Mouse (Mus musculus) layer of hippocampus, adult 2 months (tissue): ENCODE data around the gene Gldn. TPM values are rescaled to one million over a fixed set of nuclear protein-coding genes. Genes with fewer than 3 reads are reported as not detected.

ENCODE experiments used
- DNase-seq, 2 experiments: peaks; one replicate each; pipeline ENCODE4 v3.0.0; 2022; ENCODE audit warnings: low spot score in 2 of 2
- H3K27ac ChIP-seq: fragments of 200-600 bp; 2 replicates; pipeline ENCODE4 v1.8.1; 2022
- H3K4me3 ChIP-seq: fragments of 200-600 bp; 2 replicates; pipeline ENCODE4 v1.8.1; 2022; ENCODE audit warnings: mild to moderate bottlenecking
- CTCF ChIP-seq: fragments of 200-600 bp; conservative IDR thresholded peaks from 2 replicates; pipeline ENCODE4 v1.8.1; 2022; ENCODE audit warnings: antibody characterized with exemption, mild to moderate bottlenecking, moderate library complexity
- total RNA-seq, 2 experiments: library from RNA; stranded (reverse); gene quantifications; 2 replicates each; pipeline ENCODE4 v1.2.3; 2021

Gldn gene
- total RNA-seq, 2 experiments from 2014 or later, result 1.1 to 1.6 TPM

DNA sequence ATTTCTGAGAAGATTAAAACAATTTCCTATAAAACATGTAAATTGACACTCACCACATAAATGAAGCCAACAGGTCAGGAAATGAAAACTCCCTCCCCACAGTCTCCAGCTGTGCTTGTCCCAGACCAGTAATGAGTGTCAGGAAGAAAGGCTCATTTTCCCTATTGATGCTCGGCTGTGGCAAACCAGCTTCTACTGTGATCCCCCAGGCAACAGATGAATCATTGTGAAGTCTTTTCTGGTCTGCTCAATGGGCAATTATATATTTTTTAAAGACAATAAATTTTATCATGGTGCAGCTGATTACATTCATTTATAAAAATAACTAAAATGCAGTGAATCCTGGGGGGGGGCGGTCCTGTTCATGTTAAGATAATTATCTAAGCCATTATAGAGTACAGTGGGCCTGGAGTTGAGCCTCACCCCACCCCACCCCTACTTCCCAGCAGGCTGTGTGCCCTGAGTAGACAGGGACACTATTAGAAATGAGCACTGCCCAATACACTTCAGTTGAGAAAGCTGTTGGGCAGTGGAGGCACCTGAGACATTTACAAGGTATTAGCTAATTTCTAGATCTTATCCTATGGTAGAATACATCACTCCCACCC, 22.6 kb downstream of the Gldn start:
- Histone ChIP-seq H3K27ac (no peak overlapping the region), H3K4me3 (no peak overlapping the region)
- no peak for TF ChIP-seq CTCF
- DNase-seq, result no peak

DNA sequence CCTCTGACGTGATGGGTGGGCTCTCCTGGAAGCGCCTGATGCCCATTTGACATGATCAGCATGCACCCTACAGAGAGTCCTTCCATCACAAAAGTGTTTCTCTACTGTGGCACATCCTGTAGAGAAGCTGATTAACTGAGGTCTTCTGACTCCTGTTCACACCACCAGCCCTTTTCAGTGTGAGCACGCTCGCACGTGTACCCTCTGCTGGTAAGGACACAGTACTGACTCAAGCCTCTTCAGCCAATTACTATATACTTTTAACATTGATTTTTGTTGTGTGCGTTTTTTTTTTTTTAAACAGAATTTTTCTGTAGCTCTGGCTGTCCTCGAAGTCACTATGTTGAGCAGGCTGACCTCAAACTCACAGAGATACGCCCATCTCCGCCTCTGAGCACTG, 30.1 kb downstream of the Gldn start:
- Histone ChIP-seq H3K4me3 (no peak overlapping the region), H3K27ac (no peak overlapping the region)
- DNase-seq, result no peak
- peak; percentile 65 for TF ChIP-seq CTCF

DNA sequence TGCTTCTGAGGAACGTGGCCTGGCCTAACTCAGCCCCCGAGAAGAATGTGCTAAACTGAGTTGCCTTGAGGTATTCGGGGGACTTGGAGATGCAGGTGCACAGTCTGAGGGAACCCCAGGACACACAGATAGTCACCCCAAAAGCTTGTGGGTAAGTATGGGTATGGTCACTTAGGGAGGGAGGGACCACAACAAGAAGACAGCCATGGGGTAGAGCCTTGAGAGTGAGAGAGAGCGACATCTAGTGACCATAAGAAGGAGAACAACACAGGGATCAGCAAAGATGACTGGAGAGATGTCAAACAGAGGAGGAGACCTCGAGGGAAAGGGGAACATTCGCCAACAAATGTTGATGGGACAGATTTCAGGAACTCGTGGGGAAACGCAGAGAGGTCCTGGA, 37.2 kb downstream of the Gldn start:
- Histone ChIP-seq H3K4me3 (no peak overlapping the region), H3K27ac (no peak overlapping the region)
- DNase-seq, result peak; percentile 29 to 51
- TF ChIP-seq CTCF, result peak; percentile 86

DNA sequence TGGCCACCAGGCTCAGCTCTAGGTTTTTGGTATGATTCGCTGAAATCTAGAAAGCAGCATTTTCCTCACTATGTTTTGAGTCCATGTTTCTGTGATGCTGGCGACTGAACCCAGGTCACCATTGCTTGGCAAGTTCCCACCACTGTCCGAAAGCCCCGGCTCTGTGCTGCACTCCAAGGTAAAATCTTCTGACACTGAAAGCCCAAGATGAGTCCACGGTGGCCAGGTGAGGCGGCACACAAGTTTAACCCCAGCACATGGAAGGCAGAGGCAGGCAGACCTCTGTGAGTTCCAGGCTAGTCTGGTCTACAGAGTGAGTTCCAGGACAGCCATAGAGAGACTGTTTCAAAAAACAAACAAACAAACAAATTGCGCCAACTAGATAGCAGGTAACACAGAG, 42.9 kb downstream of the Gldn start:
- DNase-seq, result no peak
- no peak for TF ChIP-seq CTCF
- Histone ChIP-seq H3K27ac (no peak overlapping the region), H3K4me3 (no peak overlapping the region)

DNA sequence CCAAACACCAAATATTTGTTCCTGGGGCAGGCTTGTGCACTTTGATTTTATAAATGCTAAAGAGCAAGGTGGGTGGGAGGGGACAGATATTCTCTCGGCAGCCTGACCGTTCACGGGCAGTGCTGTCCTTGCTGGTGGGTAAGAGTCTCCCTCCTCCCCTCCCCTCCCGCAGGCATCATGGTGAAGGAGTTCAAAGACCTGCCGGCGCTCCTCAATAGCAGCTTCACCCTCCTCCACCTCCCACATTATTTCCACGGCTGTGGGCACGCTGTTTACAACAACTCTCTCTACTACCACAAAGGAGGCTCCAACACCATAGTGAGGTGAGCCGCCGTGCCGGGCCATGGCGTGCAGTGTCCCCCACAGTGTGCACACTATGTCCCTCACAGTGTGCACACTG, 49.3 kb downstream of the Gldn start:
- TF ChIP-seq CTCF, result no peak
- H3K4me3 ChIP-seq, result no peak overlapping the region
- no peak for DNase-seq
- H3K27ac ChIP-seq, result no peak overlapping the region

DNA sequence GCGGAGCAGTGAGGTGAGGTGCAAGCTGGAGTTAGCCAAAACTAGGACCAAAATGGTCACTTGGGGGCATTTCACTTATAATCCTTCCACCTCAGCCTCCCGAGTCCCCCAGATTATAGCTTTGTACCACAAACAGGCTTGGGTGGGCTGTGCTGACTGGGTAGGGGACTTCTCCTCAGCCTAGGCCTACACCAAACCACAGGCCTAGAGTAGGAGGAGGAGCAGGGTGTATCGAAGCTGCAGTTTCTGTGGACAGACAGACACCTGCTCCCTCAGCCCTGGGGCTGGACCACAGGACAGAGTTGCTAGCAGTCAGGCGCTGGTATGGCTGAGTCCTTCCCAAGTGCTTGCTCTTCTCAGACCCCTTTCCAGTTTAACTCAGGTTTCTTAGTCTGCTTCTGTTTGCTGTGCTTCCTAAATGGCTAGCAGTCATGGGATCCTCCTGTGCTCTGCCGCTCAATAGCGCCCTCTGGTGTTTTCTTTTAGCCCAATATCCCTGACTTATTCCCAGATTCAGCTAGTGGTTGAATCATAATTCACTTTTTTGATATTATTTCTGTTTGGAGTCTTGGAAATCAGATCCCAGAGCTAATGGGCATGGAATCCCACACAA, 50.4 kb downstream of the Gldn start:
- H3K4me3 ChIP-seq, result no peak overlapping the region
- TF ChIP-seq CTCF, result peak; percentile 90
- peak; percentile 65 to 77 for DNase-seq
- no peak overlapping the region for H3K27ac ChIP-seq

DNA sequence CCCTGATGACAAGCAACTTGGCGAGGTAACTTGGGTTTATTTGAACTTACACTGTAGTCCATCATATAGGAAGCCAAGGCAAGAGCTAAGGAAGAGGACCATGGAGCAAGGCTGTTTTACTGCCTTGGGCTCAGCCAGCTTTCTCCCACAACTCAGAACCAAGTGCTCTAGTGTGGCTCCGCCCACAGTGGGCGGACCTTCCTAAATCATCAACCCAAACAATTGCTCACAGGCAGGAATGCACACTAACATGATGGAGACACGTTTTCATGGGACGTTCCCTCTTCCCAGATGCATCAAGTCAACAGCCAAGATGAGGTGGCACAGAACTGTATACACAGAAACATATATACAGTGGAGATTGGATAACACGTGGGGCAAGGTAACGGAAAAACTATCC, 55.7 kb downstream of the Gldn start:
- no peak for DNase-seq
- TF ChIP-seq CTCF, result no peak
- H3K27ac ChIP-seq, result no peak overlapping the region
- H3K4me3 ChIP-seq, result no peak overlapping the region

DNA sequence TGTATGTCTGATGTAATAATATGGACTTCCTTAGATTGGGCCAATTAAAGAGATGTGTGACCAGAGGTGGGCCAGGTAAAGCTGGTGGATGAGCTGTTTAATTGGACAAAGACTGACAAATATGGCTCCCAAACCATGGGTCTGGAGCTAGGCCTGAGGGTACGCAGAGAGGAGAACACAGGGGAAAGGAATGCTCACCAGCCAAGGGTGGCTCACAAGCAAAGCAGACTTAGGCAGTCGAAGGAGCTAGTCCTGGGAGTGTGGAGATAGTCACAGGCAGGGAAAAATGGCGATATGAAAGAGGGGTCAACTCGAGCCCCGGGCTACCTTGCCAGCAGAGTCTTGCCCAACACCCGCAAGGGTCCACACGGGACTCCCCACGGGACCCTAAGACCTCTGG, 70.5 kb downstream of the Gldn start:
- TF ChIP-seq CTCF, result no peak
- DNase-seq, result no peak
- H3K27ac ChIP-seq, result no peak overlapping the region
- H3K4me3 ChIP-seq, result no peak overlapping the region

Other genes with a start within 250 kb of the Gldn start
- 10 to 100 TPM; 28.3 to 29.6 TPM for gene Tnfaip8l3, start 218.1 kb upstream of the Gldn start, total RNA-seq
- 1 to 10 TPM in 1 of 2 experiments, under 1 TPM in 1; 0.39 to 1.2 TPM for gene Cyp19a1, start 18.4 kb upstream of the Gldn start, total RNA-seq
- 100 to 1,000 TPM; 214 TPM for gene Dmxl2, start 215.1 kb downstream of the Gldn start, total RNA-seq